Mouse (Mus musculus): ENCODE results near the gene Prkag2. TPM values are rescaled to one million over a fixed set of nuclear protein-coding genes. Genes with fewer than 3 reads are reported as not detected.

Gene Prkag2
- polyA plus RNA-seq, 1 experiment, result 103 TPM

DNA sequence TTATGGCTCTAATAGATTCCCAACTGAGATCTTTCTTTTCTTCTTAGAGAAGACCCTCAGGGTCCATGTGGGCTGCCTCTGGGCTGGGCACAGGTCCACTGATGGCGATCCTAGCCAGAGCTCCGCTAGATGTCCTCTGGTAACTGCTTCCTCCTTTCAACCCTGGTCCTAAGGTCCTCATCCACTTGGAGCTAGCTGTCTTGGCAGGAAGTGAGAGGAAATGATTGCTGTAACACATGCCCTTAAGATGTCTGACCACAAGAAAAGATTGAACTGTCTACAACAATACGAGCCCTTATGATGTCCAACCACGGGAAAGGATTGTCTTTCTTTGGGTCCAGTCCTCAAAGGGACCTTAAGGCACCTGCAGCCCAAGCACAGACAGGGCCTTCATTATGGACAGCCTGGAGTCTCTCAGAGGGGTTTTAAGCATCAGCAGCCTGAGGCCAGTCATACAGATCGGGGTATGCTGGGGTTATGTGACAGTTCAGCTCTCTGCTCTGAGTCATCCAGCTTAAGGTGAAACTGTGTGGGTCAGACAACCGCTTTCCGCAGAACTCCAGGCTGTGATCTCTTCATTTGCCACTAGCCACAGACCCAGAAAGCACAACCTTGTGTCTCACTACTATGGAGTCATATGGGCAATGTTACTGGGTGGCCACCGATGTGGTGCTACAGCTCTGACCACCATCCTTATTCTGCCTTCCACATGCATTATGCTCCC is 129.7 kb downstream of the Prkag2 start:
- Histone ChIP-seq H3K27ac (ENCODE audit: insufficient read depth, low read length) (no peak overlapping the region), H3K4me1 (ENCODE audit: control insufficient read depth, insufficient read depth, low read length) (no peaks in the 10 kb centered on the region), H3K4me3 (ENCODE audit: insufficient read depth, low read length) (no peak overlapping the region)
- no peak for TF ChIP-seq POLR2A (IDR thresholded peaks at IDR 0.05; ENCODE audit: extremely low read depth, insufficient read depth, low read length)
- TF ChIP-seq CTCF (IDR thresholded peaks at IDR 0.05; ENCODE audit: extremely low read depth, insufficient read depth, low read length), result no peak

DNA sequence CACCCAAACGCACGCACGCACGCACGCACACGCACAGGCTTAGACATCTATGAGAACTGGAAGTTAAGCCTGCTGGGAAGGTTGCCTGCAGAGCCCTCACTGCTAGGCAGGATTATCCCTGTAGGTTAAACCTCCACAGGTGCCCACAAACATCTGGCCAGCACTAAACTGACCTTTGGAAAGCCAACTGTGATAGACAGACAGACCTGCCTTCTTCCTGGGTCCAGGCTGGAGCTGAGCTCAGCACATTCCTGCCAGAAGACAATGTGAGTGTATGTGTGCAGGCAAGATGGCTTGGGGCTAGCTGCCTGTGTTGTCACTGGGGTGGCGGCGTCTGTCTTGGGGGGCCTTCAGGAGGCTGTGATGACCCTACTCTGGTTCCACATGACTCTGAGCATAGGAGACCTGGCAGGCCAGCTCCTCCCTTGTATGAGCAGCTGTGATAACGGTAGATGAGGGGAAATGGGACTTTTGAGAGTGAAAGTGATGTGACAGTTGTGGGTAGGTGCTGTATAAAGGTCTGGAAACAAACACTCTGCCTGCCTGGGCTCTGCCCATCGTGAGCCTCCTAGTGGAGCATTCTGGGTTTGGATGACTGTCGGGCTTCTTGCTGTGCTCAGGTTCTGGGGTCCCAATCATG is 131.1 kb downstream of the Prkag2 start:
- H3K27ac ChIP-seq (ENCODE audit: insufficient read depth, low read length), result no peak overlapping the region
- TF ChIP-seq CTCF (IDR thresholded peaks at IDR 0.05; ENCODE audit: extremely low read depth, insufficient read depth, low read length) (no peak), POLR2A (IDR thresholded peaks at IDR 0.05; ENCODE audit: extremely low read depth, insufficient read depth, low read length) (no peak)
- no peak overlapping the region for H3K4me3 ChIP-seq (ENCODE audit: insufficient read depth, low read length)
- H3K4me1 ChIP-seq (ENCODE audit: control insufficient read depth, insufficient read depth, low read length), result no peaks in the 10 kb centered on the region; the same call in 1 of the 2 replicates

DNA sequence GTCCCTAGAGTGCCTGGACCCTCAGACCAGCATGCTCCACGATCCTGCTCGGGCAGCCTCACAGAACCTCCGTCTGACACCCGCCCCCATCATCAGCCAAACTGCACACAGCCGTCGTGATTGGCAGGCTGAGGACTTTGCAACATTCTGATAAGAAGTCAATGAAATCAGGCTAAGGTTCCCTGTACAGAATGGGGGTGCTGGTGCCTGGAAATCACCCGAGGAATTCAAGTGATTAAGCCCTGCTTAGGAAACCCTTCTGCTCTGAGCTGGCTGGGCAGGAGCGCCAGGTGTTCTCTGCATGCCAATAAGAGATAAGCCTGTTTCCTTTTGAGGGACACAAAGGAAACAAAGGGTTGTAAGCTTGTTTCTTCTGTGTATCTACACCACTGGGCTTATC is 131.7 kb downstream of the Prkag2 start:
- Histone ChIP-seq H3K4me1 (ENCODE audit: control insufficient read depth, insufficient read depth, low read length) (no peaks in the 10 kb centered on the region; the same call in 1 of the 2 replicates), H3K27ac (ENCODE audit: insufficient read depth, low read length) (no peak overlapping the region), H3K4me3 (ENCODE audit: insufficient read depth, low read length) (no peak overlapping the region)
- no peak for TF ChIP-seq POLR2A (IDR thresholded peaks at IDR 0.05; ENCODE audit: extremely low read depth, insufficient read depth, low read length)
- no peak for TF ChIP-seq CTCF (IDR thresholded peaks at IDR 0.05; ENCODE audit: extremely low read depth, insufficient read depth, low read length)

DNA sequence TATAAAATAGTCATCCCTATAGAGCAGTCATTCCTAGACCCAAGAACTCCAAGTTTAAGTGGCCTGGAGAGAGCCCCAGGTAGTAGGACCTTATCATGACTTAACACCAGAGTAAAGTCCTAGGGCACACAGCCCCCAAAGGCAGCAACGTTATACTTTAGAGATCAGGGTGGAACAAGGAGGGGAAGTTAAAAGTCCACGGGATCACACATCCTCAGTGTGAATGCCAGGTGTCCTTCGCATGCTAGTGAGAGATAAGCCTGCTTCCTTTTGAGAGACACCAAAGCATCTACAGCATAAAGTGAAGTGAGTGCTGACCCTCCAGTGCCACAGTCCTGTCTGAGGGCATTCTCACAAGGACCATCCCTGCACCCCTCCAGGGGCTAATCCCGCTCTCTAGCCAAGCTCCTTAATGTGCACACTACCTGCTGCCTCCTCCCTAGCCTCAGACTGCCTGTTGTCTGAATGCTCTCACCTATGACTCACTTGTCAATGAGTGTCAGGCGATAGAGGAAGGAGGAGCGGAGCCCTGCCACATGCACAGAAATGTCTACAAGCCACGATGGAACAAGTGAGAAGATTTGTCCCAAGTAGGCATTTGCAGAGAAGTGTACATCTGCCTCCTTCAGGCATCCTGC is 132.4 kb downstream of the Prkag2 start:
- Histone ChIP-seq H3K4me3 (ENCODE audit: insufficient read depth, low read length) (no peak overlapping the region), H3K27ac (ENCODE audit: insufficient read depth, low read length) (no peak overlapping the region), H3K4me1 (ENCODE audit: control insufficient read depth, insufficient read depth, low read length) (no peaks in the 10 kb centered on the region; the same call in 1 of the 2 replicates)
- TF ChIP-seq CTCF (IDR thresholded peaks at IDR 0.05; ENCODE audit: extremely low read depth, insufficient read depth, low read length) (no peak), POLR2A (IDR thresholded peaks at IDR 0.05; ENCODE audit: extremely low read depth, insufficient read depth, low read length) (no peak)

DNA sequence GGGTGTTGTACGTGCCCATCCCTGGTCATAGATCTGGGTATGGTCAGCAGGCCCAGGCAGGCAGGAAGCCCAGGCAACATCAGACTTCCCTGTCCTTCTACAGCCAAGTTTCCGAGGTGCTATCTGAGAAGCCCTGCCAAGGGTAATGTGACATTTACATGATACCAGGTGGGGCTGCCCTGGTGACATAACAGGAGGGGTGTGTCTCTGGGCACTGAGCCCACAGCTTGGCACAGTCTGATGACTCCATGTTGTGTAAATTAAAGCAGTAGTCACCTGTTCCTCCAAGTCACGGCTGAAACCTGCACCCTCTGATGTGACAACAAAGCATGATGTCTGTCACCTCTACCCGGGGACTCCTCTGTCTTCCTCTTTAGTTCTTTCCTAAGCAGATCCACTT is 136.7 kb downstream of the Prkag2 start:
- TF ChIP-seq POLR2A (IDR thresholded peaks at IDR 0.05; ENCODE audit: extremely low read depth, insufficient read depth, low read length), result no peak
- TF ChIP-seq CTCF (IDR thresholded peaks at IDR 0.05; ENCODE audit: extremely low read depth, insufficient read depth, low read length), result no peak
- H3K4me1 ChIP-seq (ENCODE audit: control insufficient read depth, insufficient read depth, low read length), result no peaks in the 10 kb centered on the region; the same call in 1 of the 2 replicates
- no peak overlapping the region for H3K27ac ChIP-seq (ENCODE audit: insufficient read depth, low read length)
- H3K4me3 ChIP-seq (ENCODE audit: insufficient read depth, low read length), result no peak overlapping the region

DNA sequence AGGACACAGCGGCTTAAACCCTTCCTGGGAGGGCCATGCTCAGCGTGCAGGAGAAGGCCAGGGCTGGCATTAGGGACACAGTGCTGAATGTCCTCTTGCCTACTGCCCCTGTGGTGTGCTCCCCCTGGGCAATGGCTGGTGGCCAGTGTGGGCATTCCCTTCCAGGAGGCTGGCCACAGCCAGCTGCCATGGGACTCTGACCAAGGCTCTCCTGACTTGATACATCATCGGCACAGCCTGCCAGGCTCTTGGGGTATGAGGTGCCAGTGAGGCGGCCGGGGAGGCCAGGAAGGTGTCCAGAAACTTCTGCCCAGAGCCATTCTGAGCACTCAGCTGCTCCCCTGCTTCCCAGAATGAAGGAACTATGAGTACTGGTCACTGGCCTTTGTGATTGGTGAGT is 139.7 kb downstream of the Prkag2 start:
- TF ChIP-seq CTCF (IDR thresholded peaks at IDR 0.05; ENCODE audit: extremely low read depth, insufficient read depth, low read length) (no peak), POLR2A (IDR thresholded peaks at IDR 0.05; ENCODE audit: extremely low read depth, insufficient read depth, low read length) (no peak)
- no peak overlapping the region for H3K27ac ChIP-seq (ENCODE audit: insufficient read depth, low read length)
- H3K4me1 ChIP-seq (ENCODE audit: control insufficient read depth, insufficient read depth, low read length), result no peaks in the 10 kb centered on the region; the same call in 1 of the 2 replicates
- no peak overlapping the region for H3K4me3 ChIP-seq (ENCODE audit: insufficient read depth, low read length)

DNA sequence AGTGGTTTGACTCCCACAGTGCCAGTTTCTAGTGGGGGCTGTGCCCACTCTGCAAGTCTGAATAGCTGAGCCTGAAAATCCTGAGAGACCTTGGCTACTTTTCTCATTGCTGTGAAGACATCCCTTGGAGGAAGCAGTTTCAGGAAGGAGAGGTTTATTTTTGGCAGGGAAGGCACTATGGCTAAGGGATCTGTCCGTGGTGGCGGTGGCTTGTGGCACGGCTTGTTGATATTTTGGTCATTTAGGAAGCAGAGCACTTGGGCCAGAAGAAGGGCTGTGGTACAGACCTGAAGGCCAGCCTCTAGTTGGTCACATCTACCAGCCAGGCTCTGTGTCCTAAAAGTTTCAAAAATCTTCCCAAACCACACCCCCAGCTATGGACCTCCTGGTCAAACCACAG is 140.7 kb downstream of the Prkag2 start:
- Histone ChIP-seq H3K4me1 (ENCODE audit: control insufficient read depth, insufficient read depth, low read length) (no peaks in the 10 kb centered on the region; the same call in 1 of the 2 replicates), H3K27ac (ENCODE audit: insufficient read depth, low read length) (no peak overlapping the region), H3K4me3 (ENCODE audit: insufficient read depth, low read length) (no peak overlapping the region)
- TF ChIP-seq CTCF (IDR thresholded peaks at IDR 0.05; ENCODE audit: extremely low read depth, insufficient read depth, low read length) (no peak), POLR2A (IDR thresholded peaks at IDR 0.05; ENCODE audit: extremely low read depth, insufficient read depth, low read length) (no peak)

DNA sequence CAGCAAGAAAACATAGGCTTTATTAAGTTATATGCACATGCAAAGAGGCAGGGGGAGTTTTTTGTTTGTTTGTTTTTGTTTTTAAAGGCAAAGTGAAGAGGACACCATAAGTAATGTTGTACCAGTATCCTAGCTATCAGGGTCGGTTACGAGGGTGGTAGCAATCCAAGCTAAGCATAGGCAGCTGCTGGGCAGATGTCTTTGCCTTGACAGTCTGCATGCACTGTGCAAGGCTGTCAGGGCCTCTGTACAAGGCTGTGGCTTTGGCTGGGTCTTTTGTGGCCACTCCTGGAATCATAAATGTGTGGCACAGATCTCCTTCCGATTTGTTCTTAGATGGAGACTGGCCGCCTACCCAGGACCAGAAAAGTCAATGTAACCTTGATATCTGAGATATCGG is 141.8 kb downstream of the Prkag2 start:
- Histone ChIP-seq H3K4me1 (ENCODE audit: control insufficient read depth, insufficient read depth, low read length) (no peaks in the 10 kb centered on the region), H3K27ac (ENCODE audit: insufficient read depth, low read length) (no peak overlapping the region), H3K4me3 (ENCODE audit: insufficient read depth, low read length) (no peak overlapping the region)
- no peak for TF ChIP-seq CTCF (IDR thresholded peaks at IDR 0.05; ENCODE audit: extremely low read depth, insufficient read depth, low read length)
- no peak for TF ChIP-seq POLR2A (IDR thresholded peaks at IDR 0.05; ENCODE audit: extremely low read depth, insufficient read depth, low read length)

DNA sequence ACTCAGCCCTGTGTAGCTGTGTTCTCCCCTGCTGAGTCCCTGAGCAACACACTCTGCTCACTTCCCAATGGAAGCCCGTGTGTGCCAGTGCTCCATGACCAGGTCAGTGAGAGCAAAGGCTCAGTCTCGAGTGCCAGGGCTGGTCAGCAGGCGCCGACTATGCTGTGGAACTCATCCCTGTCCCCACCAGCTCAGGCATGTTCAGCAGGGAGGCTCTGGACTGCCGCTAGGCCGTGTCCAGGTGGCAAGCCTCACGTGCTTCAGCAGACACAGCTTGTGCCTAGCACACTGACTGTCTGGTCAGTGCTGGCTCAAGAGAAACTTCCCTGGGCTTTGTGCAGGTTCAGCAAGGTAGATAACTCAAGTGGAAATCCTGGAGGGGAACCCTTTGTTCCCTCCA is 143.6 kb downstream of the Prkag2 start:
- Histone ChIP-seq H3K27ac (ENCODE audit: insufficient read depth, low read length) (no peak overlapping the region), H3K4me1 (ENCODE audit: control insufficient read depth, insufficient read depth, low read length) (no peaks in the 10 kb centered on the region), H3K4me3 (ENCODE audit: insufficient read depth, low read length) (no peak overlapping the region)
- TF ChIP-seq POLR2A (IDR thresholded peaks at IDR 0.05; ENCODE audit: extremely low read depth, insufficient read depth, low read length) (no peak), CTCF (IDR thresholded peaks at IDR 0.05; ENCODE audit: extremely low read depth, insufficient read depth, low read length) (no peak)

Data from cortical plate, adult 2 months (tissue).